Mouse (Mus musculus): ENCODE data around the gene Siglecf. TPM values are rescaled to one million over a fixed set of nuclear protein-coding genes. Genes with fewer than 3 reads are reported as not detected.

The Siglecf gene
- polyA plus RNA-seq (2015; fragmentation: Nextera tagmentation; extraction: Ambion mirVana) = 0.12 and 0.49 TPM in 2 replicates

GRCm38 (mm10) chr7:43351154-43351553 lies at the start of gene Siglecf:
TSS of gene Siglecf (plus strand) at chr7:43351341.
- H3K4me1 ChIP-seq = no peaks in the 10 kb centered on the region
- no peak within 1 kb of the TSS for H3K9ac ChIP-seq (replicated peaks)
- no peak for ATAC-seq (ENCODE audit: low FRiP score)
- no peaks in the 10 kb centered on the region for H3K9me3 ChIP-seq (replicated peaks)
- 66% methylated on average over 3 of the region's 3 CpGs for WGBS
- no peaks in the 10 kb centered on the region for H3K36me3 ChIP-seq
- H3K4me2 ChIP-seq = no peak within 1 kb of the TSS
- no peak within 1 kb of the TSS for H3K27ac ChIP-seq (replicated peaks)
- no peaks in the 10 kb centered on the region for H3K27me3 ChIP-seq (replicated peaks)
- H3K4me3 ChIP-seq (replicated peaks) = no peak within 1 kb of the TSS

DNA sequence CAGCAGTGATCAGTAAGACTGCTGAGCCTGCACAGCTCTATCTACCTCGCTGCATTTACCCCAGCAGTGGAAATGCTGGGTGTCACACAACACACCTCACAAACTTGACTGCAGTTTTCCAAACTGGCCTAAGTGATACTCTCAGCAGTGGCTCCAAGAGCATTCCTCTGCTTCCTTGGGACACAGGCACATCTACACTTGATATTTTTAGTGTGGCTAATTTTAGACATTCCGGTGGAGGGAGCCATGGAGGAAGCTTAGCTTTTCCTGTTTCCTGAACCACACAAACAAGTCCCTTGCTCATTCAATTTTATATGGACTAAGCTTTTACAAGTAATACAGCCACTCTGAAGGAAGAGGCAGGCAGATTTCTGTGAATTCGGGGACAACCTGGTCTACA lies 45.9 kb upstream of the Siglecf start:
- Histone ChIP-seq H3K4me2 (no peak overlapping the region), H3K4me1 (peaks cover 14% of the 10 kb centered on the region; the same call in 1 of the 2 replicates), H3K4me3 (replicated peaks) (no peak overlapping the region), H3K9ac (replicated peaks) (no peak overlapping the region), H3K36me3 (peaks cover 72% of the 10 kb centered on the region), H3K27ac (replicated peaks) (no peak overlapping the region), H3K9me3 (replicated peaks) (no peaks in the 10 kb centered on the region), H3K27me3 (replicated peaks) (no peaks in the 10 kb centered on the region)
- 92% methylated on average over 3 of the region's 3 CpGs for WGBS
- ATAC-seq (ENCODE audit: low FRiP score) = no peak

GRCm38 (mm10) chr7:43309069-43309468 lies 42.1 kb upstream of the Siglecf start:
- no peak for ATAC-seq (ENCODE audit: low FRiP score)
- no peak overlapping the region for H3K4me2 ChIP-seq
- no peak overlapping the region for H3K4me3 ChIP-seq (replicated peaks)
- H3K36me3 ChIP-seq = peaks cover 52% of the 10 kb centered on the region
- no peak overlapping the region for H3K27ac ChIP-seq (replicated peaks)
- H3K4me1 ChIP-seq = peaks cover 38% of the 10 kb centered on the region
- H3K9me3 ChIP-seq (replicated peaks) = no peaks in the 10 kb centered on the region
- WGBS = 82% methylated on average over 2 of the region's 2 CpGs
- H3K9ac ChIP-seq (replicated peaks) = no peak overlapping the region
- no peaks in the 10 kb centered on the region for H3K27me3 ChIP-seq (replicated peaks)

- Histone ChIP-seq H3K27me3 (replicated peaks) (no peaks in the 10 kb centered on the region), H3K9ac (replicated peaks) (no peak overlapping the region), H3K27ac (replicated peaks) (no peak overlapping the region), H3K4me3 (replicated peaks) (peak overlapping the region; percentile 84), H3K9me3 (replicated peaks) (no peaks in the 10 kb centered on the region), H3K4me2 (peak overlapping the region; percentile 81), H3K4me1 (peaks cover 38% of the 10 kb centered on the region), H3K36me3 (peaks cover 31% of the 10 kb centered on the region)
- no peak for ATAC-seq (ENCODE audit: low FRiP score)
- WGBS = 89% methylated on average over 6 of the region's 6 CpGs
These were observed 39.5 kb upstream of the Siglecf start for GRCm38 (mm10) chr7:43311632-43312031.

GRCm38 (mm10) chr7:43312386-43313012 lies 38.6 kb upstream of the Siglecf start:
- H3K9me3 ChIP-seq (replicated peaks) = no peaks in the 10 kb centered on the region
- H3K9ac ChIP-seq (replicated peaks) = peak overlapping the region; percentile 86
- H3K4me1 ChIP-seq = peaks cover 38% of the 10 kb centered on the region
- peak overlapping the region; percentile 84 for H3K4me3 ChIP-seq (replicated peaks)
- ATAC-seq (ENCODE audit: low FRiP score) = peak; percentile 79
- no peaks in the 10 kb centered on the region for H3K27me3 ChIP-seq (replicated peaks)
- WGBS = 1% methylated on average over 32 of the region's 32 CpGs
- H3K36me3 ChIP-seq = peaks cover 25% of the 10 kb centered on the region
- peak overlapping the region; percentile 81 for H3K4me2 ChIP-seq
- peak overlapping the region; percentile 90 for H3K27ac ChIP-seq (replicated peaks)

GRCm38 (mm10) chr7:43313013-43313428 lies 38.1 kb upstream of the Siglecf start, which contains the start of gene Zfp715:
TSS of gene Zfp715 (minus strand) at chr7:43313294.
- peaks cover 21% of the 10 kb centered on the region for H3K36me3 ChIP-seq
- H3K4me3 ChIP-seq (replicated peaks) = peak within 1 kb of the TSS; percentile 84
- ATAC-seq (ENCODE audit: low FRiP score) = peak; percentile 96
- peak within 1 kb of the TSS; percentile 90 for H3K27ac ChIP-seq (replicated peaks)
- peaks cover 38% of the 10 kb centered on the region for H3K4me1 ChIP-seq
- H3K27me3 ChIP-seq (replicated peaks) = no peaks in the 10 kb centered on the region
- peak within 1 kb of the TSS; percentile 86 for H3K9ac ChIP-seq (replicated peaks)
- H3K9me3 ChIP-seq (replicated peaks) = no peaks in the 10 kb centered on the region
- peak within 1 kb of the TSS; percentile 81 for H3K4me2 ChIP-seq
- 0% methylated on average over 33 of the region's 33 CpGs for WGBS

- Histone ChIP-seq H3K4me2 (no peak overlapping the region), H3K27ac (replicated peaks) (no peak overlapping the region), H3K4me1 (no peaks in the 10 kb centered on the region), H3K36me3 (no peaks in the 10 kb centered on the region), H3K9me3 (replicated peaks) (no peaks in the 10 kb centered on the region), H3K4me3 (replicated peaks) (no peak overlapping the region), H3K9ac (replicated peaks) (no peak overlapping the region), H3K27me3 (replicated peaks) (no peaks in the 10 kb centered on the region)
- 59% methylated on average over 10 of the region's 10 CpGs for WGBS
- ATAC-seq (ENCODE audit: low FRiP score) = no peak
These were observed 24.8 kb upstream of the Siglecf start for GRCm38 (mm10) chr7:43326223-43326780.

DNA sequence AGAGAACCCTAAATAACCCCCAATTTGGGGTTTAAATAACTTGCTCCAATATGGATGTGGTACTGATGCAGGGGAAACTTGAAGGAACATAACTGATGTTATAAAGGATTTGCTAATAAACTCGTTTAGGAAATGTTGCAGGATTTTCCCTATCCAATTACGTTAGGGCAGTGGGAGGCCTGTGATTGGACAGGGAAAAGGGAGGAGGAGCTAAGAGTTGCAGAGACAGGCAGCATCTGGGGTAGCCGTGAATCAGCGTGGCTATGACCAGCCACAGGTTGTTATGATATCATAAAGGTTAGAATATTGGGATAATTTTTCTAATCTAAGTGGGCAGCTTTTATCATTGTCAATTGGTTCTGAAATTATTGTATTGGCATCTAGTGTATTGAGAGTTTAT lies 23.0 kb upstream of the Siglecf start:
- Histone ChIP-seq H3K36me3 (no peaks in the 10 kb centered on the region), H3K4me3 (replicated peaks) (no peak overlapping the region), H3K27ac (replicated peaks) (no peak overlapping the region), H3K27me3 (replicated peaks) (no peaks in the 10 kb centered on the region), H3K4me2 (no peak overlapping the region), H3K9me3 (replicated peaks) (no peaks in the 10 kb centered on the region), H3K4me1 (no peaks in the 10 kb centered on the region), H3K9ac (replicated peaks) (no peak overlapping the region)
- ATAC-seq (ENCODE audit: low FRiP score) = no peak
- WGBS = 67% methylated on average over 4 of the region's 4 CpGs

GRCm38 (mm10) chr7:43333203-43333602 lies 17.9 kb upstream of the Siglecf start:
- Histone ChIP-seq H3K9me3 (replicated peaks) (no peaks in the 10 kb centered on the region), H3K4me3 (replicated peaks) (no peak overlapping the region), H3K9ac (replicated peaks) (no peak overlapping the region), H3K36me3 (no peaks in the 10 kb centered on the region), H3K27ac (replicated peaks) (no peak overlapping the region), H3K4me1 (no peaks in the 10 kb centered on the region), H3K4me2 (no peak overlapping the region), H3K27me3 (replicated peaks) (no peaks in the 10 kb centered on the region)
- WGBS = 40% methylated on average over 6 of the region's 7 CpGs
- no peak for ATAC-seq (ENCODE audit: low FRiP score)

DNA sequence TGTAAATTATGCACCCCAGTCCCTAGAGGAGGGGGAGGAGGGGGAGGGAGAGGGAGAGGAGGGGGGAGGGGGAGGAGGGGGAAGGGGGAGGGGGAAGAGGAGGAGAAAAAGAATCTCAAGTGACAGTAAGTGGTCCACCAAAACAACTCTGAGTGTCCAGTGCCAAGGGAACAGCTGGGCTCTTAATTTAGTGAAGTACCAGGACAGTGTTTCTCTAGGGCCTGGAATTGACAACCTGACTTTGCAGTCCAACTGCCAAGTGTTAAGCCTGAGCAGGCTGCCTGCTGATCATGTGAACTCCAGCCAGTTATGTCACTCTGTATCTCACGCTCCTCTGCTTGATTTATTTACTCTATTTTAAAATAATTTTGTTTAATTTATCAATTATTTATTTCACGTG lies 17.2 kb upstream of the Siglecf start:
- Histone ChIP-seq H3K4me1 (no peaks in the 10 kb centered on the region), H3K27me3 (replicated peaks) (no peaks in the 10 kb centered on the region), H3K9ac (replicated peaks) (no peak overlapping the region), H3K27ac (replicated peaks) (no peak overlapping the region), H3K36me3 (no peaks in the 10 kb centered on the region), H3K4me2 (no peak overlapping the region), H3K4me3 (replicated peaks) (no peak overlapping the region), H3K9me3 (replicated peaks) (no peaks in the 10 kb centered on the region)
- no peak for ATAC-seq (ENCODE audit: low FRiP score)
- 70% methylated on average over 2 of the region's 2 CpGs for WGBS

- no peak overlapping the region for H3K27ac ChIP-seq (replicated peaks)
- WGBS = 81% methylated on average over 4 of the region's 4 CpGs
These were observed 10.4 kb upstream of the Siglecf start for GRCm38 (mm10) chr7:43340771-43341170.

GRCm38 (mm10) chr7:43343191-43343590 lies 8.0 kb upstream of the Siglecf start:
- Histone ChIP-seq H3K4me1 (no peaks in the 10 kb centered on the region), H3K9ac (replicated peaks) (no peak overlapping the region), H3K27ac (replicated peaks) (no peak overlapping the region), H3K36me3 (no peaks in the 10 kb centered on the region), H3K27me3 (replicated peaks) (no peaks in the 10 kb centered on the region), H3K9me3 (replicated peaks) (no peaks in the 10 kb centered on the region), H3K4me2 (no peak overlapping the region), H3K4me3 (replicated peaks) (no peak overlapping the region)
- WGBS = 81% methylated on average over 5 of the region's 5 CpGs
- no peak for ATAC-seq (ENCODE audit: low FRiP score)

More at GRCm38 (mm10) chr7:43340771-43341170, 10.4 kb upstream of the Siglecf start:
- H3K27me3 ChIP-seq (replicated peaks) = no peaks in the 10 kb centered on the region
- H3K4me1 ChIP-seq = no peaks in the 10 kb centered on the region
- H3K9ac ChIP-seq (replicated peaks) = no peak overlapping the region
- H3K36me3 ChIP-seq = no peaks in the 10 kb centered on the region
- H3K4me2 ChIP-seq = no peak overlapping the region
- no peak for ATAC-seq (ENCODE audit: low FRiP score)
- no peak overlapping the region for H3K4me3 ChIP-seq (replicated peaks)
- H3K9me3 ChIP-seq (replicated peaks) = no peaks in the 10 kb centered on the region
